Mouse (Mus musculus) frontal cortex, postnatal 14 days (tissue): ENCODE results near the gene Arid3c.

ENCODE experiments used
- DNase-seq, 2 experiments: peaks; one replicate each; pipeline ENCODE4 v3.0.0; 2022; ENCODE audit warnings: low spot score in 2 of 2

Gene Arid3c

GRCm38 (mm10) chr4:41745021-41745420, 14.1 kb upstream of the Arid3c start:
- no peak for DNase-seq

GRCm38 (mm10) chr4:41744131-41744530, 13.2 kb upstream of the Arid3c start:
- DNase-seq: no peak

DNA sequence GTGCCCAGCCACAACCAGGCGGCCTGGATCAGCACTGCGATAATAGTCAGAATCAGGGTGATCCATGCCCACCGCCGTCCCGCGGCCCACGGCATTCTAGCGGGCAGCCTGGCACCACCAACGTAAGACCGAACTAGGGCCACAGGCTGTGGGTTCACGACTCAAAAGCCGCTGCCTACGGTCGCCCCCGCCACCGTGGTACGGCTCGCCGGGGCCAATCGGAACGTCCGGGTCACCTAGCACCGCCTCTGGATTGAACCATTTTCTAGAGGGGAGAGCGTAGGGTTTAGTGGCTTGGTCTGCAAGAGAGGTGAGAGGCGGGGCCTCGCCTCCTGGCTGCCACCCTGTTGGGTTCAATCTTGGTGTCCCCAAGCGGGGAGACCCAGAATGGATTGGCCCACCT, 10.2 kb upstream of the Arid3c start:
- peak; percentile 88 to 92 for DNase-seq

- peak; percentile 58 to 64 for DNase-seq
Measured at GRCm38 (mm10) chr4:41740380-41741157, 9.6 kb upstream of the Arid3c start.

DNA sequence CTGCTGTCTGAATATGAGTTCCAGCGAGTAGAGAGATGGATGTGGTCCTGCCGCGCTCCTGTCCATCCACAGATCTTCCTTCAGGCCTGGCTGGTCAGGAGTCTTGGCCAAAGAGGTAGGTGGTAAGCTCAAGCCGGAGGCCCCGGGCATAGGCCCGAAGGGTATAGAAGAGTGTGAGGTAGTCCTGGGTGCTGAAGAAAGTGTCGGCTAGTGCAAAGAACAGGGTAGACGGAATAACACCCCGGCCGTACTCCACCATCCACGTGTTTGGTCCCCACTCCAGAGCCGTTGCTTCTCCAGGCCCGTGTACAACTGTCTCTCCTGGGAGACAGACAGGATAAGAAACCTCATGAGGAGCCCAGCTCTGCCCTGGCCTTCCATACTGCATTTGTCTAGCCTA, 8.3 kb upstream of the Arid3c start:
- no peak for DNase-seq

- DNase-seq: no peak
Measured at GRCm38 (mm10) chr4:41738256-41738603, 7.3 kb upstream of the Arid3c start.

DNA sequence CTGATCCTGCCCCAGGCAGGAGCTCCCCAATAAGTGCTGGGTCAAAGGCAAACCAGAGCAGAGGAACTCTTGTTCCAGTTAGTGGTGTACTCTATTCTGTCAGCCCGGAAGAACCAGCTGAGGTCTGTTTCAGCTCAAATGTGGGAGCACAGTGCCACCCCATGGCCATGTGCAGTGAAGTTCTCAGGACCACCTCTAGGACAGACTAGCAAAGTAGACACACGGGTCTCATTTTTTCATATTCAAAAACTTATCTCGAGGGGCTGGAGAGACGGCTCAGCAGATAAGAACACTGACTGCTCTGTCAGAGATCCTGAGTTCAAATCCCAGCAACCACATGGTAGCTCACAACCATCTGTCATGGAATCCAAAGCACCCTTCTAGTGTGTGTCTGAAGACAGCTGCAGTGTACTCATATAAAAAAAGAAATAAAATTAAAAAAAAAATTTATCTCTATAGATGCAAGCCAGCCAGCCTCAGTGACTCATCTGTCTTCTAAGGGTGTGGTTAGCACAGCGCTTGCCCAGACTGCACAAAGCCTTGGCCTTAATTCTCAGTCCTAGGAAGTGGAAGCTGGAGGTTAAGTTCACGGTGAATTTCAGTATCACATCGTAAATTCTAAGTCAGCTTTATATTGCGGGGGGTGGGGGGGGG, 6.8 kb upstream of the Arid3c start:
- peak; percentile 64 to 73 for DNase-seq

DNA sequence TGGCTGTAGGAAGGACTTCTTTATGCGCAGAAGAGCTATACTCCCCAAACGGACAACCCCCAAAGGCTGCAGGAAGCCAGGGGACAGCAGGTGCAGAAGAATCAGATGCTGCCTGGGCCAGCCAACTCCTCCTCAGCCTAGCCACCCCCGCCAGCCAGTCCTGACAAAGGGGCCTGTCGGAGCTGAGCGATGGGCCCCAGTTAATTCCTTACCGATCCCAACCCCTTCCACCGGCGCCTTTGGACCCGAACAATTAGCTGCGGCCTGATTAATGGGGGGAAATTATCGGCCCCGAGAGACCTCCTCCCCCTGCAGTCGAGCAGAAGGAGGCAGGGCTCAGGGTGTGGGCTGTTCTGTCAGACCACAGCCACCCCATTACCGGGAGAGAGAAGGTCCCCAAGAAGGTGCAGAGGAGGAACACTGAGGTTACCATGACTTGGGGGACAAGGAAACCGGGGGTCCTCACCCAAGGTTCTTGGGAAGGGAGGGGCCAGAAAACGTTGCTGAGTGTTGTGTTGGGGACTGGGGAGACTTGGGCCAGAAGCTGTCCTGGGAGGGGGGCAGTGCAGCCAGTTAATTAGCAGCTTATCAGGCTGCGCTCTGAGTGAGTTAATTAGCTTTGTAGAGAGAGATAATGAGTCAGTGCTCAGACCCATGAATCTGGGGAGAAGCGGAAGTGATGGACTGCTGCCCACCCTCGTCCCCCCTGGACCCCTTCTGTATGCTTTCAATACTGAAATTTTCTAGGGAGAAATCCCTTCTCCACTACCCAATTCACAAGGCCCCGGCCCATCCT, 3.9 kb downstream of the Arid3c start:
- no peak for DNase-seq

- DNase-seq: peak; percentile 84 to 91
Measured at GRCm38 (mm10) chr4:41722918-41723351, 8.0 kb downstream of the Arid3c start, which contains the start of gene Dctn3. Gene Dctn3 (minus strand): TSS chr4:41723170.

DNA sequence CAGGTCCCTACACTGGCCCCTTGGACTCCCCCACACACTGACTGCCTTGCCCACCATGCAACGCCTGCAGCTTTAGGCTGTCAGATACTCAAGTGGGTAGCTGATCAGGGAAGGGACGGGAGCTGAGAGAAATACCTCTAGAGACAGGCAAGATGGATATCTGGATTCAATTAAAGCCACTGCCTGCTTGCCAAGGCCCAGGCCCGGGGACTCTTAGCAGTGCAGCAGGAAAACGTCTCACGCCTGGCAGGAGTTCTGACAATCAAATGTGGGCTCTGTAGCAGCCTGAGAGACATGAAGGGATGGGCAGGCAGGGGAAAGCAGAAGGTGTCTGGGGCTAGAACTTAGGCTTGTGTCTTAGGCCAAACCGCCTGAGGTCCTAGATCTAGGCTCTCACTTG, 14.1 kb downstream of the Arid3c start:
- no peak for DNase-seq

DNA sequence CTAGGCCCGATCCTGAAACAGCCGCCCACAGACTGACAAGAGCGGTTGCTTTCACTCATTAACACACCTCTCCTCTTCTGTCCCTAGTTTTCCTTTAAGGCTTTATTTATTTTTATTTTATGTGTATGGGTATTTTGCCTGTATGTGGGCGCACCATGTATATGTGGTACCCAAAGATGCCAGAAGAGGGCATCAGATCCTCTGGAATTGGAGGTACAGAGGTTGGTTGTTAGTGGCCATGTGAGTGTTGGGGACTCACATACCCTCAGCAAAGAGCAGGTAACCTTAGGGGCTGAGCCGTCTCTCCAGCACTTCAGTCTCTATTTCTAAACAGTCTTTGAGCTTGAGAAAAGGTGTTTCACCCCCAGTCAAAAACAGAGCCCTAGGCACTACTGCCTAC, 15.3 kb downstream of the Arid3c start:
- no peak for DNase-seq

DNA sequence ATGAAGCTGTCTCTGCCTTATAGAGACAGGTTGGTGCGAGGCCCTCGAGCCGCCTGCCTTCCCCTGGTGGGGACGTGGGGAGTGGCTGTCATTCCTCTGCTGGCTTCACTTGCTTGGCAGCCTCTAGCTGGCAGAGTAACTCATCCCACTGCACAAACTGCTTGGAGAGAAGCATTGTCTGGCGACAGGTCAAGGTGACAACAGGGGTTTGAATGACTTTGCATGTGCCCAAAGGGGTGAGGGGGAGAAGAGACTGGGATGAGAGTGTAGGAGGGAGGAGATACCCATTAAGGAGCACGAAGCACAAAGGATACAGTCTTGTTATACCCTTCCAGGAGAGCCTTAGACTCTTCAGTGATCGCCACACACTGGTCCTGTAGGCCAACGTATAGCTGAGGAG, 15.9 kb downstream of the Arid3c start:
- DNase-seq: no peak

- peak; percentile 59 to 65 for DNase-seq
Measured at GRCm38 (mm10) chr4:41714276-41714675, 16.7 kb downstream of the Arid3c start.

DNA sequence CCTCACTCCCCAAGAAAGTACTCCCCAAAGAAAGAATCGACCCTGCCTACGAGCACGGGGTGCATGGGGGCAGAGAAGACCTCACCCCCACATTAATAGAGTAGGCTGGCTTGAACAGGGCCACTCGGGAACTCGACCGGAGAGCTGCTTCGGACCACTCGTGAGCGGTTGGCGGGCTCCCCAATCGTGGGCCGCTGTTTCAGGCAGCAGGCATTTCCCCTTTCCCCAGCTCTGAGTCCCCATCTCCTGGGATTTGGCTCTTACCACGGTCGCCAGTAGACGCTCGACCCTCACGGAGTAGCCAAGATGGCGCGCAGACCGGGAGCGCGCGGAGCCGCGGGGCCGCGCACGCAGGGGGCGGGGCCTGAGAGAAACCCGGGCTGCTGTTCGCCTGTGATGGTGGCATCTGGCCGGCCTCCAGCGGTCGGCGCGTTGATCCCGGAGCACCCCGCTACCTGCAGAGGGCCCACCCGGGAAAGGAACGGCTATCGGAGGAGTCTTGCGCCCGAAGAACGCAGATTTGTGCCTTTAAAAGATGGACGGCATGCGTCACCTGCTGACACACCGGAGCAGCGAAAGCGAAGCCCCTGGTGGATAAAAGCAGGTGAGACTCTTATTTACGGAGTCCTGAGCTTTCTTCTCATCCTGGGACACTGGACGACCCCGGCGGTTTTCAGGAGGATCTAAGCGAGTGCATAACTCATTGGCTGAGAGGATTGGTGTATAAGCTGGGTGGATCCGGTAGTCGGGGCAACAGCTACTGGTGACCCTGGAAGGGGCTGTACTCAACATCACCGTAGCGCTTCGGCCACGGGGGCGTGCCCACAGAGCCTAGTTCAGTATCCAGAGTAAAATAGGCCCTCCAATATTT, 17.5 kb downstream of the Arid3c start, which contains the start of gene Rpp25l:
Rpp25l (minus strand) TSS at position 338 of the 871 bp plus-strand sequence.
- peak; percentile 72 to 81 for DNase-seq

DNA sequence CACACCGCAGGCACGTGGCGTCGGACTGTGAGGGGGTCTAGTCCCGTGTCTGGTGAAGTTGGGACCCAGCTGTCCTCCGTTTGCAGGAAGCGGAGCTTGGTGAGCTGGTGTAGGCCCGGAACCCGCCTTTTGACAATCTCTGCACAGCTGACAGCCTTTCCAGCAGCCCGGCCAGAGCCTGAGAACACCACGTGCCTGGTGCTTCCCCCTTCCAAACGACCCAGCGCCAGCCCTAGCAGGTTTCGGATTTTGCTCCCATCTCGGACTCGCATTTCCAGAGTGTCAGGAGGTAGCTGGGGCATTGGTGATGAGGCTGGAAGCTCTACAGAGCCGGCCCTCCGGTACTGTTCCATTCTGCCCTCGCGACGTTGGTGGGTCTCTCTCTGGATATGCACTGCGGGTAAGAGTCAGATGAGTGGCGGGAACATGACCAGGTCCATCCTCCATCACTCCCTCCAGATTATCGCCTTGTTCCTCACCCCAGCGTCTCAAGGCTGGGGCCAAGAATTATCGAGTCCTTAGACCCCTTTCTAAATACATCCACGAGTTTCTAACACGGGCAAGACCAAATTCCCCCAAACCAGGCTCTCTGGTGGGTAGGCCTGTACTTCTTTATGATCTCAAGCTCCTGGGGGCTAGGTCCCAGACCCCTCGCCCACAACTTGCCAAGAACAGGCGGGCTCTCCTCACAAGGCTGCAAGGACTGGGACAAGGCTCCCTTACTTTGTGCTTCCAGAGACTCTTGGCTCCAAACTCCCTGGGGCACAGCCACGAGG, 18.3 kb downstream of the Arid3c start:
- DNase-seq: no peak

GRCm38 (mm10) chr4:41711705-41712375, 19.1 kb downstream of the Arid3c start:
- no peak for DNase-seq

- DNase-seq: no peak
Measured at GRCm38 (mm10) chr4:41710229-41710628, 20.7 kb downstream of the Arid3c start.

DNA sequence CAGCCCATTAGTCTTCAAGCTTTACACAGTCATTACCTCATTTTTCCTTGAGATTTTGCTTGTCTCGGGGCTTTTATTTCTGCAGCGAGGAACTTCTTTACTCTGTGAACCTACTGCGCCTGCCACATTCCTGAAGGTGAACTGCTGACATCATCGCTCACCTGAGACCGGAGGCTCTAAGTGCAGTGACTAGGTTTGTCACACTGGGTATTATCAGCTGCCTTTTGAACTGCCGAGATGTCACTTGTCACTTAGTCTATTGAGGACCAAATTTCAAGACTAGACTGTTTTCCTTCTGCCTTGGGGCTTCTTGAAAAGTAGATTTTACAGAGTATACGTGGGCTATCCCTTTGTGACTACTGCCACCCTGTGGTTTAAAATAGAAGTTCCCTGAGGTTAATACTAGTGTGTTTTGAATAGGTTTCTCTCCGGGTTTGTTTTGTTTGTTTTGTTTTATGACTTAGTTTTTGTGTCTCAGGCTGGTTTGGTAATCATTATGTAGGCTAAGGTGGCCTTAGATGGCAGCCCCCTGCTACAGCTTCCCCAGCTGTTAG, 22.7 kb downstream of the Arid3c start:
- DNase-seq: no peak

- DNase-seq: peak; percentile 67 to 74
Measured at GRCm38 (mm10) chr4:41707011-41707535, 23.9 kb downstream of the Arid3c start.
